Mouse (Mus musculus) neural tube, embryonic 11.5 days (tissue): ENCODE results near the gene Tgfbr3. TPM values are rescaled to one million over a fixed set of nuclear protein-coding genes. Genes with fewer than 3 reads are reported as not detected.

Experiments
- ATAC-seq: fragments of 200-750 bp; cut with Nextera tagmentation; 2 replicates; pipeline ENCODE4 v1.8.0; 2017; ENCODE audit warnings: moderate number of reproducible peaks, mild to moderate bottlenecking, moderate TSS enrichment, moderate library complexity; ENCODE audit not compliant: insufficient read depth, low FRiP score, low TSS enrichment
- DNase-seq: peaks from one replicate; pipeline ENCODE4 v3.0.0-alpha.2; 2015; ENCODE audit warnings: low spot score
- H3K27ac ChIP-seq: fragments of 300-500 bp; sonication (generic); 2 replicates; pipeline ENCODE4 v1.5.1; 2014; ENCODE audit warnings: low read depth, mild to moderate bottlenecking, low read length
- H3K27me3 ChIP-seq: fragments of 300-500 bp; sonication (generic); 2 replicates; pipeline ENCODE4 v1.6.1; 2014; ENCODE audit warnings: mild to moderate bottlenecking, low read length, mixed read lengths; ENCODE audit not compliant: control insufficient read depth, insufficient read depth
- H3K36me3 ChIP-seq: fragments of 300-500 bp; sonication (generic); 2 replicates; pipeline ENCODE4 v1.6.1; 2014; ENCODE audit warnings: mild to moderate bottlenecking, low read length, moderate library complexity, mixed read lengths; ENCODE audit not compliant: control insufficient read depth, insufficient read depth
- H3K4me1 ChIP-seq: fragments of 300-500 bp; sonication (generic); 2 replicates; pipeline ENCODE4 v1.6.1; 2014; ENCODE audit warnings: low read length, mixed read lengths; ENCODE audit not compliant: control insufficient read depth, insufficient read depth
- H3K4me2 ChIP-seq: fragments of 300-500 bp; sonication (generic); 2 replicates; pipeline ENCODE4 v1.6.1; 2014; ENCODE audit warnings: low read depth, mild to moderate bottlenecking, moderate library complexity
- H3K4me3 ChIP-seq: fragments of 300-500 bp; sonication (generic); 2 replicates; pipeline ENCODE4 v1.5.1; 2014; ENCODE audit warnings: low read depth, low read length
- H3K9ac ChIP-seq: fragments of 300-500 bp; sonication (generic); 2 replicates; pipeline ENCODE4 v1.6.1; 2014; ENCODE audit warnings: mild to moderate bottlenecking, low read length
- H3K9me3 ChIP-seq: fragments of 300-500 bp; sonication (generic); 2 replicates; pipeline ENCODE4 v1.6.1; 2016; ENCODE audit warnings: low read length; ENCODE audit not compliant: control insufficient read depth
- WGBS: fragments of 180-500 bp; shearing (Covaris S2); extraction: QIAGEN DNeasy Blood & Tissue Kit; methylation state at CpG from one replicate; pipeline ENCODE4 v1.1.7; 2014; 5-methylcytosine and 5-hydroxymethylcytosine counted together
- polyA plus RNA-seq: library from polyadenylated mRNA; unstranded; fragments of >200 nt; fragmentation: Nextera tagmentation; extraction: Ambion mirVana; gene quantifications from 2 replicates; pipeline ENCODE4 v1.2.1, GENCODE M21; 2014

The Tgfbr3 gene
- polyA plus RNA-seq, 1 experiment from 2014 or later = 8.2 TPM

- Histone ChIP-seq H3K27me3 (no peaks in the 10 kb centered on the region), H3K27ac (no peak overlapping the region), H3K36me3 (no peaks in the 10 kb centered on the region), H3K4me1 (no peaks in the 10 kb centered on the region), H3K4me2 (no peak overlapping the region), H3K4me3 (no peak overlapping the region), H3K9ac (no peak overlapping the region), H3K9me3 (no peaks in the 10 kb centered on the region)
- 81% methylated on average over 5 of the region's 5 CpGs for WGBS
- no peak for DNase-seq
- no peak for ATAC-seq
Observed at GRCm38 (mm10) chr5:107086166-107086565, 203.3 kb downstream of the Tgfbr3 start.

- Histone ChIP-seq H3K36me3 (no peaks in the 10 kb centered on the region), H3K9me3 (no peaks in the 10 kb centered on the region), H3K27me3 (no peaks in the 10 kb centered on the region), H3K27ac (no peak overlapping the region), H3K9ac (no peak overlapping the region), H3K4me1 (no peaks in the 10 kb centered on the region), H3K4me3 (no peak overlapping the region), H3K4me2 (no peak overlapping the region)
- ATAC-seq (no peak), DNase-seq (no peak)
- 89% methylated on average over 4 of the region's 4 CpGs for WGBS
Observed at GRCm38 (mm10) chr5:107084431-107084830, 205.0 kb downstream of the Tgfbr3 start.

- Histone ChIP-seq H3K27me3 (no peaks in the 10 kb centered on the region), H3K9ac (no peak overlapping the region), H3K36me3 (no peaks in the 10 kb centered on the region), H3K9me3 (no peaks in the 10 kb centered on the region), H3K4me1 (no peaks in the 10 kb centered on the region), H3K4me2 (no peak overlapping the region), H3K4me3 (no peak overlapping the region), H3K27ac (no peak overlapping the region)
- 81% methylated on average over 3 of the region's 3 CpGs for WGBS
- ATAC-seq = no peak
- no peak for DNase-seq
Observed at GRCm38 (mm10) chr5:107082011-107082410, 207.4 kb downstream of the Tgfbr3 start.

GRCm38 (mm10) chr5:107080986-107081624, 208.3 kb downstream of the Tgfbr3 start:
- Histone ChIP-seq H3K27me3 (no peaks in the 10 kb centered on the region), H3K4me1 (no peaks in the 10 kb centered on the region), H3K9ac (no peak overlapping the region), H3K36me3 (no peaks in the 10 kb centered on the region), H3K4me3 (no peak overlapping the region), H3K27ac (no peak overlapping the region), H3K4me2 (no peak overlapping the region), H3K9me3 (no peaks in the 10 kb centered on the region)
- DNase-seq (no peak), ATAC-seq (no peak)
- WGBS = 68% methylated on average over 12 of the region's 12 CpGs

DNA sequence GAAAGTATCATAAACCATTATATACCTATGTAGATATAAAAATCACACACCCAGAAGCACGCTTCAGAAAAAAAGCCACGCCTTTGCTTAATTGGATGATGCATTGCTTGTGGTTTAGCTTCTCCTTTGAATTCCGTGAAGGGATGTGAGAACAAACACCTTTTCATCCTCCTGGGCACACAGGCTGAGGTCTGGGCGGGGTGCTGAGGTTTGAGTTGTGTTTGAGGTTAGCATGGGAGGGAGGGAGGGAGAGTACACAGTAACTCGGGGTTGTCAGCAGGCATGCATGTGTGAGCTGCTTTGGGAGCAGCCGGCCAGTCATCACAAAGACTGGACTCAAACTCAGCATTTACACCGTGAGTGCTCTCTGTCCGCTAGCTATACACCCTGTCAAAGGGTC, 209.5 kb downstream of the Tgfbr3 start:
- Histone ChIP-seq H3K36me3 (no peaks in the 10 kb centered on the region), H3K27ac (no peak overlapping the region), H3K4me1 (no peaks in the 10 kb centered on the region), H3K27me3 (no peaks in the 10 kb centered on the region), H3K9ac (no peak overlapping the region), H3K9me3 (no peaks in the 10 kb centered on the region), H3K4me3 (no peak overlapping the region), H3K4me2 (no peak overlapping the region)
- ATAC-seq = no peak
- 64% methylated on average over 8 of the region's 8 CpGs for WGBS
- no peak for DNase-seq

DNA sequence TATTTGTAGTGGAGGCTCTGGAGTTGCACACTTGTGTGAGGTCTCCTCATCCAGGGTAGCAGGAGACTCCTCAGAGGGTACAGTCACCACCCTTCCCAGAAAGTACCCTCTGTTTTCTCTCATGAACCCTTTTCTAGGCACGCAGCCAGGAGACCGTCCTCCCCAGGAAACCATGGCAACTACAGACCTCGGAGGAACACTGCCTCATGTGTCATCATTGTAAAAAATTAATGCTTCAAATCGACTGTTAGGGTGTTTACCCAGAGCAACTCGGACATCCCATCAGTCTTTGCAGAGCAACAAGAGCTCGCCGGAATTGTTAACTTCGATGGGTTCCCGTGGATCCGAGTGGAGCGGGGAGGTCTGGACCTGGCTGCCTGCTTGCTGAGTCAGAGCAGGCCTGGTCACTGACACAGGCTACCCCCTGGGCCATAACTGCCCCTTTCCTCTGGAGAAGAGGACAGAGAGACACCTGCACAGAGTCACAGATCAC, 210.2 kb downstream of the Tgfbr3 start:
- Histone ChIP-seq H3K4me2 (no peak overlapping the region), H3K4me3 (no peak overlapping the region), H3K9ac (no peak overlapping the region), H3K27ac (no peak overlapping the region), H3K27me3 (no peaks in the 10 kb centered on the region), H3K36me3 (no peaks in the 10 kb centered on the region), H3K4me1 (0 out of 2 replicates have a peak, but pooled peaks cover 2% of the 10 kb centered on the region), H3K9me3 (no peaks in the 10 kb centered on the region)
- DNase-seq = no peak
- WGBS = 70% methylated on average over 11 of the region's 11 CpGs
- ATAC-seq = no peak

DNA sequence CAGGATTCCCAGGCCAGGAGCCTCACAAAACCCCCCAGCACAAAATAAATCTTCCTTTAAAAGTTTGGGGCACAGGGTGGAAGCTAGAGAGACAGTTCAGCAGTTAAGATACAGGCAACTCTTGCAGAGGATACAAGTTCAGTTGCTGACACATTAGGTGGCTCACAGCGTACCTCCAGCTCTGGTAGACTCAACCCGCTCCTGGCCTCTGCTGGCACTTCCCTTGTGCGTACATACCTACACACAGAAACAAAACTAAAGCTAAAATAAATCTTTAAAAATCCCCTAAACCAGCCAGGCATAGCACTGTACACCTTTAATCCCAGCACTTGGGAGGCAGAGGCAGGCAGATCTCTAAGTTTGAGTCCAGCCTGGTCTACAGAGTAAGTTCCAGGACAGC, 211.1 kb downstream of the Tgfbr3 start:
- H3K27me3 ChIP-seq = no peaks in the 10 kb centered on the region
- WGBS = 95% methylated on average over 3 of the region's 3 CpGs
- ATAC-seq (no peak), DNase-seq (no peak)
- no peak overlapping the region for H3K4me2 ChIP-seq
- H3K9me3 ChIP-seq = no peaks in the 10 kb centered on the region
- H3K27ac ChIP-seq = no peak overlapping the region
- H3K4me1 ChIP-seq = 0 out of 2 replicates have a peak, but pooled peaks cover 3% of the 10 kb centered on the region
- H3K9ac ChIP-seq = no peak overlapping the region
- no peaks in the 10 kb centered on the region for H3K36me3 ChIP-seq
- H3K4me3 ChIP-seq = no peak overlapping the region

DNA sequence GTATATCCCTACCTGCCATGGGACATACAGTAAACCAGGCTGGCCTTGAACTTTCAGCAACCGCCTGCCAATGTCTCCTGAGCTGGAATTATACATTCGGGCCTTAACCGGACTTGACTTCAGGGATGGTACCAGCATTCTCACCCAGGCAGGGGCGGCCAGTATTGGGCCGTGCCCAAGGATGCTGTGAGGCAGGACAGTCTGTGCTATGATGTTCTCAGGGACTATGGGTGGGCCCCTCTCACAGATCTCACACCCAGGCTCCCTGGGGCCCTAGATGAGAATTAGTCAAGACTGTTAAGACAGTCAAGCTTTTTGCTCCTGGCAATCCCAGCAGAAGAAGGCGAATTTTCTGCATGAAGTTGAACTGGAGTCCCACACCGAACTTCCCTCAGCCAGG, 211.5 kb downstream of the Tgfbr3 start:
- Histone ChIP-seq H3K27ac (no peak overlapping the region), H3K9ac (no peak overlapping the region), H3K4me3 (no peak overlapping the region), H3K27me3 (no peaks in the 10 kb centered on the region), H3K4me2 (no peak overlapping the region), H3K9me3 (no peaks in the 10 kb centered on the region), H3K36me3 (no peaks in the 10 kb centered on the region), H3K4me1 (0 out of 2 replicates have a peak, but pooled peaks cover 3% of the 10 kb centered on the region)
- ATAC-seq = no peak
- no peak for DNase-seq
- 93% methylated on average over 7 of the region's 7 CpGs for WGBS

- DNase-seq = no peak
- H3K9me3 ChIP-seq = no peaks in the 10 kb centered on the region
- no peaks in the 10 kb centered on the region for H3K36me3 ChIP-seq
- H3K4me2 ChIP-seq = no peak overlapping the region
- no peak for ATAC-seq
- H3K9ac ChIP-seq = no peak overlapping the region
- 82% methylated on average over 13 of the region's 13 CpGs for WGBS
- H3K27ac ChIP-seq = no peak overlapping the region
- 0 out of 2 replicates have a peak, but pooled peaks cover 3% of the 10 kb centered on the region for H3K4me1 ChIP-seq
- H3K4me3 ChIP-seq = no peak overlapping the region
- no peaks in the 10 kb centered on the region for H3K27me3 ChIP-seq
Observed at GRCm38 (mm10) chr5:107074980-107075583, 214.3 kb downstream of the Tgfbr3 start.
